Mouse (Mus musculus) ovary, postnatal 10 days (tissue): ENCODE data around the gene Smarcc2.
"Not testable (repeated sequence)": the region's sequence is repeated elsewhere in the genome, so short reads cannot be mapped to it uniquely, and the experiment has no call there.

Source experiments
- DNase-seq: peaks from one replicate; pipeline ENCODE4 v3.0.0; 2022; ENCODE audit warnings: low spot score

Smarcc2 gene

DNA sequence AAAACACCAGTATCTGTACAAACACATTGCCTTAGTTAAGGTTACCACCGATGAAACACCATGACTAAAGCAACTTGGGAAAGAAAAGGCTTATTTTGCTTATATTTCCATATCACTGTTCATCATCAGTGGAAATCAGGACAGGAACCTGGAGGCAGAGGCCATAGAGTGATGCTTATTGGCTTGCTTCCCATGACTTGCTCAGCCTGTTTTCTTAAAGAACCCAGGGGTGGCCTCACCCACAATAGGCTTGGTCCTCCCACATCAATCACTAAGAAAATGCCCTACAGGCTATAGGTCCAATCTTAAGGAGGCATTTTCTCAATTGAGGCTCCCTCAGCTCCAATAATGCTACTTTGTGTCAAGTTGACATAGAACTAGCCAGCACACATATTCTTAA is 16.3 kb upstream of the Smarcc2 start:
- no peak for DNase-seq

DNA sequence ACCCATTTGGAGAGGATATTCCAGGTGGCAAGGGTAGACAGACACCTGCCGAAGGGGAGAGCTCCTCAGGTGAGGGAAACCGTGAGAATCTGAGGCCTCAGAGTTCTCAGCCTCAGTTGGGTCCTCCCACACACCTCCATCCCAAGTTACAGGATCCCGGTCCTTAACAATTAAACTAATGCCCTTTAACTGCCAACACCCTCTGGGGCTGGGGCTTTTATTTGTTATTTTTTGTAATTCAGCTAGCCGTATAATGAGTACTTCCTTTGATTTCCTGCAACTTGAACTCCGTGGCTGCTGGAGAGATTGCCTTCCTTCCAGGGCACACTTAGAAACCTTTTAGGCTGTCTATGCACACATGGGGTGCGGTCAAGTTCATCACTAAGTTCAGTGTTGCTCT is 14.7 kb upstream of the Smarcc2 start:
- no peak for DNase-seq

DNA sequence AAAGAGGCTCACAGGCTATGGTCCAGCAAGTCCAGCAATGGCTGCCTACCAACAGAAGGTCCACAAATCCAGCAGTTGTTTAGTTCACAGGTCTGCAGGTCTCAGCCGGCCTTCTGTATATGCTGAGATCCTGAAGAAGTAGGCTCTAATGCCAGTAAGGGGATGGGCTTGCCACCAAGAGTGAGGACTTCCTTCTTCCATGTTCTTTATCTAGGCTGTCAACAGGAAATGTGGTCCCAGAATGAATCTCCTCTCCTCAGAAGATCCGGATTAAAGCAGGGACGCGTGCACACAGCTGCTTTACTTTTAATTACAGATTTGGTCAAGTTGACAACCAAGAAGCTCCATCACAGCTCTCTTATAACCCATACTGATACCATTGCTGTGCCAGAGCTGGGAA is 13.6 kb upstream of the Smarcc2 start:
- DNase-seq: no peak

DNA sequence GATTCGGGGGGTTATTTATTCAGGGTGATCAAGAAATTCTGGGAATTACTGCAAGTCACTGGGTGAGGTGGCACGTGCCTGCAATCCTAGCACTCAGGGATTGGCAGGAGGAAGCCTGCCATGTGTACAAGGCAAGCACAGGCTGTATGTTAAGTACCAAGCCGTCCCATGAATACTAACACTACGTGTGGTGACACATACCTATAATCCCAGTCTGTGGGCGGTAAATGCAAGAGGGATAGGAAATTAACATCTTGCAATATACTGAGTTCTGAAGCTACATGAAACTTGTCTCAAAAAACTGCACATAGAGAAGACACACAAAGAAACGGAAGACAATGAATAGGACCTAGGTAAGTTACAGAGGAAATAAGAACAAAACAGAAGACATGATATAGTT is 8.0 kb upstream of the Smarcc2 start:
- DNase-seq: no peak

DNA sequence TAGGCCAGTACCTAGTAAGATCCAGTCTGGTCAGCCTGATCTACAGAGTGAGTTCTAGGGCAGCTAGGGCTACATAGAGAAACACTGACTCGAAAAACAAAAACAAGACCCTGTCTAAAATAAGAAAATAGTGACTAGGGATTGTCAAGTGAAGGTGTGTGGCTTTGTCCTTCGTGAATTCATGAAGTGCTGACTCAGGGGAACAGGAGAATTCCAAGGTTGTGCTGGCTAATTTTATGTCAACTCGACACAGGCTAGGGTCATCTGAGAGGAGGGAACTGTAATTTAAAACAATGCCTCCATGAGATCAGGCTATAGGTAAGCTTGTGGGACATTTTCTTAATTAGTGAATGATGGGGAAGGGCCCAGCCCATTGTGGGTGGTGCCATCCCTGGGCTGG is 4.6 kb upstream of the Smarcc2 start:
- no peak for DNase-seq

DNA sequence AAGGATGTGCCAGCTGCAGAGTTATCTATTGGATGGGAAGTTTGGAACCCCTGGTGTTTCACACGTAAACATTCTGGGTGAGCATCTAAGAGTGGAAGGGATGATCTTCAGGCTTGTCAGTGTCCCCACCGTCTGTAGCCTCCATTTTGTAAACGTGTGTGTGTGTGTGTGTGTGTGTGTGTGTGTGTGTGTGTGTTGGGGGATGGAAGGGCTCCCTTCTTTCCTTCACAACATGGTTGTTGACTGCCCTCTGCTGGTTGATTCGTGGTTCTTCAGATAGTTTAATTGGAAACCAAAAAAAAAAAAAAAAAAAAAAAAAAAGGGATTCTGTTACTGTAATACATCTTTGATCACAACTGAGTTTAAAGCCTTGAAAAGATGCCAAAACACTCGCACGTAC is 3.8 kb upstream of the Smarcc2 start:
- peak; percentile 21 for DNase-seq

DNA sequence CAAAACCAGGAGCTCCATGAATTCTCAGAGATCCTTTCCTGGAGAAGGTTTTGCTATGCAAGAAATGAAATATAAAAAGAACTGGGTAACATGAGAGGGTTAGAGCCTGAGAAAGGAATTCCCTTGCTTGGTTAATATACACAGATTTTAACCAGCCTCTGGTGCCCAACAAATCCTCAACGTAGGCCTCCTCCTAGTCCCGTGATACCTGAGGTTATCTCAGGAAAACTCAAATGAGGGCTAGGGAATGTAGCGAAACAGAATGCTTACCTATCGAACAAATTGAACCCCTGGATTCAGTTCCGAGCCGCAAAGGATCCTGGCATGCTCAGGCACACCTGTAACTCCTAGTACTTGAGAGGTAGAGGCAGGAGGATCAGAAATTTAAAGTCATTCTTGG is 1.4 kb upstream of the Smarcc2 start:
- no peak for DNase-seq

DNA sequence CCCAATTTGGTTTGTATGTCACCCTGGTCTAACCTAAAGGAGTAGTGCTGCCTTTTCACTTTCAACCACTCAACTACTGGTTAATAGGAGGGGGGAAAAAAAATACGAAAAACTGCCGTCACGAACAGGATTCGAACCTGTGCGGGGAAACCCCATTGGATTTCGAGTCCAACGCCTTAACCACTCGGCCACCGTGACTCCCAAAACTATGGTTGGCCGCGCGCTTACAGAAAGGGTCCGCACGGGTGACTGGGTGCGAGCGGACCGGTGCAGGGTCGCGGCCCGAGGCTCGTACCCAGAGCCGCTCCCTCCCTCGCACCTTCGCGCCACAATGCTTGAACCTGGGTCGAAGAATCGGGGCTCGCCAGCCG is 715 bp upstream of the Smarcc2 start:
- DNase-seq: peak; percentile 99

DNA sequence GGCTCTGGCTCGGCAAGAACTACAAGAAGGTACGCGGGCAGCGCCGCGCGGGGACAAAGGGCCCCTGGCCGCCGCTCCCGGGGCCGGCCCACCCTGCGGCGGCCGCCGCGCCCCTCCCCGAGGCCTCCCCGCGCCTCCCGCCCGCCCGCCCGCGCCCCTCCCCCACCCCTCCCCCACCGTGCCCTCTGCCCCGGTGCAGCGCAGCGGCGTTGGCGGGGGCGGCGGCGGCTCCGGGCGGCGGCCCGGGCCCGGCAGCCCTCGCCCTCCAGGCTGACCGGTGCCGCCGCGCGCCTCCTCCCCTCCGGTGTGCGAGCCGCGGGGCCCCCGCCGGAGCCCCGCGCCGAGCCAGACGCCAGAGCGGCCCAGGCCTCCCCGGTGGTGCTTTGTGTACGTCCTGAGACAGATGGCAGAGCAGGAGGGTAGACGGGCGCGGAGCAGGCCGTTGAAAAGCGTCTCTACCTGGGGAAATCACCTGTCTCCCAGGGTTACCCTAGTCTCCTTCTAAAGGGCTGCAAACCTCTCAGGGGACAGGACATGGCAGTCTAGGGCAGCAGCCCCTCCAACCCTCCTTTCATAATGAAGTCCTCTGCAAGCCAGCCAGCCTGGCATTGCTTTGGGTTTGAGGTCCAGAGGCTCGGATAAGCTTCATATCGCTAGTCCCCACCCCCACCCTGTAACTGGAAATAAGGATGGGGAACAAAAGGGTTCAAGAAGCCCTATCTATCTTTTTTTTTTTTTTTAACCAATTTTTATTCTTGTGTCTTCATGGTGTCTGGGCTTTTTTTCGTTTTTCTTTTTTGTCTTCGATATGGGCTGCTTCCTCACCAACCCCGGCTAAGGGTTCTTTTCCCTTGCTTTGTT is 591 bp downstream of the Smarcc2 start:
- peak; percentile 19 for DNase-seq

DNA sequence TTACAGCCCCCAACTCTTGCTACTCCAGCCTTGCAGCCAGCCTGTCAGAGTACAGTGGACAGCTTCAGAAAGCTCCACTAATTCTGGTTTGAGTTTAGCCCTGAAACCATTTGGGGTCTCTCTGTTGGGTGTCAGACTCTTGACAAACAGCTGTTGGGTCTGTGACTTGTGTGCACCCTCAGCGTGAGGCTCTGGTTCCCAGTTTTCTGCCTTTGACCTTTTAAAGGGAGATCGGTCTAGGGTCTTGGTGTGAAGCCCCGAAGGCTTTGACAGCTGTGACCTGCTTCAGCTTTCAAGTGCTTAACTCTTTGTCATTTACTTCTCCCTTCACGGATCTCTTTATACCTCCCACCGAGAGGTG is 1.2 kb downstream of the Smarcc2 start:
- no peak for DNase-seq

DNA sequence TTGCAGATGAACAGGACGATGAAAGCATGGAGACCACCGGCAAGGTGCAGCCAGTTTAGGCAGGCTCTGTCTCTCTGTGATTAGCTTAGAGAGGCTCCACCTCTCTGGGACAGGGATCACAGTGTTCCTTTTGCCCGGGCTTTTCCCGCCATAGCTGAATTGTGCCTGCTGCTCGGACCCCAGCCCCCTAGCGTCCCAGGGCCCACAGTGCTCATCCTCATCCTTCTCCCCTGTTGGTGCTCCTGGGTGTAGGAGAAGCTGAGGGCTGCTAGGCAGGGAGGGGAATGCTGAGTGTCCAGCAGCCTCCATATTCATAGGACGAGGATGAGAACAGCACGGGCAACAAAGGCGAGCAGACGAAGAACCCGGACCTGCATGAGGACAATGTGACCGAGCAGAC is 15.3 kb downstream of the Smarcc2 start:
- no peak for DNase-seq

DNA sequence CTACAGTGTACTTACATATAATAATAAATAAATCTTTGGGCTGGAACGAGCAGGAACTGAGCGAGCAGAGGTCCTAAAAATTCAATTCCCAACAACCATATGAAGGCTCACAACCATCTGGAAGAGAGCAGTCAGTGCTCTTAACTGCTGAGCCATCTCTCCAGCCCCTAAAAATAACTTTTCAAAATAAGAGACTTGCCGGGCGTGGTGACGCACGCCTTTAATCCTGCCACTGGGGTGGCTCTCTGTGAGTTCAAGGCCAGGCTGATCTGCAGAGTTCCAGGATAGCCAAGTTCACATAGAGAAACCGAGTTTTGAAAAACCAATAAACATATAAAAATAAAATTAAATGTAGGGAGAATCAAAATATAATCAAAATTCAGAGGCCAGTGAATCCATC is 27.3 kb downstream of the Smarcc2 start:
- DNase-seq: no peak

DNA sequence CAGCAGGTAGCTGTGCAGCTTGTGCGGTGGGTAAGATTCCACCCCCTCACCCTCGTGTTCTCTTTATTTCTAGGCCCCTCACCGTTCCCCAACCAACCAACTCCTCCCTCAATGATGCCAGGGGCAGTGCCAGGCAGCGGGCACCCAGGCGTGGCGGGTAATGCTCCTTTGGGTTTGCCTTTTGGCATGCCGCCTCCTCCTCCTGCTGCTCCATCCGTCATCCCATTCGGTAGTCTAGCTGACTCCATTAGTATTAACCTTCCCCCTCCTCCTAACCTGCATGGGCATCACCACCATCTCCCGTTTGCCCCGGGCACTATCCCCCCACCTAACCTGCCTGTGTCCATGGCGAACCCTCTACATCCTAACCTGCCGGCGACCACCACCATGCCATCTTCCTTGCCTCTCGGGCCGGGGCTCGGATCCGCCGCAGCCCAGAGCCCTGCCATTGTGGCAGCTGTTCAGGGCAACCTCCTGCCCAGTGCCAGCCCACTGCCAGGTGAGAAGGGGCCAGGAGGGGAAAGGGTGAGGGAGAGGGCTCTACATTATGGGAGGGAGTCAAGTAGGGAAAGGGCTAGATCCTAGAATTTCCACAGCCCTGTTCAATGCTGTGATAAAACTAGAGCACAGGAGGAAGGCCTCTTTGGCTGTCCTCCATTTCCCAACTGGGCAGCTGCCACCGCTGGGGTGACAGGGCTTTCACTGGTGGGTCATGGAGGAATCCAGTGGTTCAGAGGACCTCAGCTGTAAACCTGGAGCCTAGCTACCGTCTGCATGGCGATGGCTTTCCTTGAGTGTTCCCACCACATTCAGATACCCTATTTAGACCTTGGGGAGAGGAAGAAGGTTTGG is 29.0 kb downstream of the Smarcc2 start:
- DNase-seq: no peak

DNA sequence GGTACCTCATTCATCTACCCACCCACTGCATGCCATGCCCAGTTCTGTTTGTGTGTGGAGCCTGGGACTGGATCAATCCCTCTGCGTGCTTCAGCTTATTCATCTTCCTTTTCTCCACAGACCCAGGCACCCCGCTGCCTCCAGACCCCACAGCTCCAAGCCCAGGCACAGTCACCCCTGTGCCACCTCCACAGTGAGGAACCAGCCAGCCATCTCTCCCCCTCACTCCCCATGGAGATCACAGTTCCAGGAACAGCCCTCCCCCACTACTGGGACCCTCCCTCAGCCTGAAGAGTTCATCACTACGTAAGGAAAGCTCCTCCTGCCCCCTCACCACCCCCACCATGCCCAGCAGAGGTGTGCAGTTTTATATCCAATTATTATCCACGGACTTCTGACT is 29.7 kb downstream of the Smarcc2 start:
- DNase-seq: no peak

DNA sequence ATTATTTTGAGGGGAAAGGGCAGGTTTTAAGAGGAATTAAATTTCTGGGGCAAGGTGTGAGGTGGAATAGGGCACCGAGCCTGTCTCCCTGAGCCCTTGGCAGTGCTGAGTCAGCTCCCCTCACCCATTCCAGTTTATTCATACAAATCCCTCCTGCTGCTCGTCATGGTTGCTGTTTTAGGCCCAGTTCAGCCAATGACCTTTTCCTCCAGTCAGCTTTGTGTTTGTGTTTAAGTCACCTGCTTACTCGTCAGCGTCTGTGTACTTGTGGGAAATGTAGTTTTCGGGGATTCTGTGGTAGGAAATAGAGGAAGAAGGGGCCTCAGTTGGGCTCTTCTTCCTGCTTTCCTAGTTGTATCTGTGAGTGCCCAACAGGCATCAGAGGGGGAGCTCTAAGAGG is 30.3 kb downstream of the Smarcc2 start:
- DNase-seq: no peak

DNA sequence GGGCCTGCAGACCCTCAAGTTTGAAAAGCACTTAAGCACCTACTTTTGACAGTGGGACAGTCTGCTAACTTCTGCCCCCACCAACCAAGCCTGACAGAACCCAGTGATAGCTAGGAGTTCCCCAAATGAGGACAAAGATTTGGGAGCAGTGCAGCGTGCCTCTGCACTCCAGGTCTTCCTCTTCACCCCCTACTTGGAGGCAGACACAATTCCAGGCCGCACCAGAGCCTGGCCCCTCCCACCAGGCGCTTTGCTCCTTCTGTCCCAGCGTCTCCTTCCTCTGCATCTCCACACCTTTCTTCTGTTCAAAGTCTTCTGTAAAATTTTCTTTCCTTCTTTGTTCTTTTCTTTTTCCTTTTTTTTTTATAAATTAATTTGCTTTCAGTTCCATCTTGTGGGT is 30.7 kb downstream of the Smarcc2 start:
- no peak for DNase-seq

DNA sequence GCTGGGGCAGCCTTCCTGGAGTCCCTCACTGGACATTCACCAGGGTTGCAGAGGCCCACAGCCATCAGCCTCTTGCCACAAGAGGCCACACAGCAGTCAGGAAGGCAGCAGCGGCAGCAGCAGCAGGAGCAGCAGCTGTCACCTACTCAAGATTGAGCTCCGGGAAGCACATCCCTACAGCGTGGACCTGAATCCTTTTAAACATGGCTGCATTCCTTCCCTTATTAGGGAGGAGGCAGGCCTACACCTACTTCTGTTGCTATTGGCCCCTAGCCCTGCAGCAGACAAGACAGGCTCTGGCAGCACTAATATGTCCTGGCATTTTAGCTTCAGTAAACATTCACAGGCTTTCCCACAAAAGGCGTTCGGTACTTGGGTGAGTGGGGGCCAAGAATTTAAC is 31.2 kb downstream of the Smarcc2 start:
- DNase-seq: no peak

DNA sequence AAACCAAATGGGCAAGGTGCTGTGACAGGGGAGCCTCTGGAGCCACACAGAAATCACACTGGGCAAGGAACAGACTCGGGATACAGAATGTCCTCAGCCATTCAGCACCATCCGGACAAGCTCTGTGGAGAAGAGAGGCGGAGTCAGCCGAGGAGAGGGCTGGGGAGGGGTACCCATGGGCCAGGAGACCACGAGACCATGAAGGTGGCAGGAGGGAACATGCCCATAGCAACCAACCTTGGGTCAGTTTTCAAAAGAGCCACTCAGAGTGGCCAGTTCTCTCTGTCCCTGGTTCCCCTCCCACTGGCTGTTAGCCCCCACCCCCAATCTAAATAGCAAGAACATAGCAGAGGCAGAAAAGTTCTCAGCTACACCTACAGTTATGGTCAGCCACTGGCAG is 31.9 kb downstream of the Smarcc2 start:
- DNase-seq: no peak

DNA sequence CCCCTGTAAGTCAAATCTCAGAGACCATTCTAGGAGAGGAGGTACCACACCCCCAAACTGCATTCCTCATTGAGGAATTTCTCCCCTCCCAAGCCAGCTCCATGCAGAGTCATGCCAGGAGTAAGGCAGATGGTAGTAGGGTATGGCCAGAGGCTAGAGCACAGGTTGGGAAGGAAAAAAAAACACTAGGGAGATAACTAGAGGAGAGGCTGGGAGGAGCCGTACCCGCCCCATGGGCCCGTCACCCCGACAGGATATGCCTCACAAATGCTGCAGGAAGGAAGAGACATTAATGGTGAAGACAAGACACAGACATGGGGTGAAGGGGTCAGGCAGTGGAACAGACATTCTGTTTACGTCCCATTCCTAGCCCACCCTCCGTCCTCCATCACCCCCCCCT is 32.4 kb downstream of the Smarcc2 start:
- DNase-seq: no peak

DNA sequence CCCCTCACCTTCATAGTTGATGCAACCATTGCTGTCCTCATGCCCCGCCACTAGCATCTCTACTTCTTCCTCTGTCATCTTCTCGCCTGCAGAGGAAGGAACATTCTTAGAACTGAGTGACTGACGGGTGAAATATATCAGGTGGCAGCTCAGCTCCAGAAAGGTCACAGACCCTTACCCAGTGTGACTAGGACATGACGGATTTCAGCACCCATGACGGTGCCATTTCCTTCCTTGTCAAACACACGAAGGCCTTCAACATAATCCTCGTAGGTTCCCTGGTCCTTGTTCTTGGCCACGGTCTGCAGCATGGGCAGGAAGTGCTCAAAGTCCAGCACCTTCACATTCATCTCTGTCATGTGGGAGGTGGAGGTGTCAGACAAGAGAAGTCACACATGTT is 33.0 kb downstream of the Smarcc2 start:
- DNase-seq: not testable (repeated sequence)

DNA sequence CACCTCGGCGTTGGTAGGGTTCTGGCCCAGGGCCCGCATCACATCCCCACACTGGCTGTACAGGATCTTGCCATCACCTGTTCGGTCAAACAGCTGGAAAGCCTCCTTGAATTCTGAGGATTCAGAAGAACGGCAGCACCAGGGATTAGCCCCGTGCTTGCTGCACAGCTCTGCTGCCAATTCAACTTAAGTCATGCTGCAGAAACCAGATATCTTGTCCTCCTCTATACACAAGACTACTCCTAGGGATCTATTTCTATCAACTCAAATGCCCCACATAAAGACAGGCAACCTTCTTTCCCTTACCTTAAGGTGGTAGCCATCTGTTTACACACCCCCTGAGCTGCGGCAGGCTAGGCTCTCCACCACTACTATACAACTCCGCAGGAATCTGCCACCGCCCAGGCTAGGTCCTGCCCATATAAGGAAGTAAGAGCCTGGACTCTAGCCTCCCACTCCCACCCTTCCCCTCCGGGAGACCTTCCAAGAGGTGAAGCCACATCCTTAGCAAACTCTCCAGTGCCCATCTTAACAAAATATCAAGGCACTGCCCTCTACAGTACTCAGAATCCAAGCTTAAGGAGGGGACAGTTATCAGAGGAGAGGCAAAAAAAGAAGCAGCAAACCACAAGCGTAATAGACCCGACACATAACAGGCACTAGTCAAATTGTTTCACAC is 33.7 kb downstream of the Smarcc2 start:
- DNase-seq: no peak

DNA sequence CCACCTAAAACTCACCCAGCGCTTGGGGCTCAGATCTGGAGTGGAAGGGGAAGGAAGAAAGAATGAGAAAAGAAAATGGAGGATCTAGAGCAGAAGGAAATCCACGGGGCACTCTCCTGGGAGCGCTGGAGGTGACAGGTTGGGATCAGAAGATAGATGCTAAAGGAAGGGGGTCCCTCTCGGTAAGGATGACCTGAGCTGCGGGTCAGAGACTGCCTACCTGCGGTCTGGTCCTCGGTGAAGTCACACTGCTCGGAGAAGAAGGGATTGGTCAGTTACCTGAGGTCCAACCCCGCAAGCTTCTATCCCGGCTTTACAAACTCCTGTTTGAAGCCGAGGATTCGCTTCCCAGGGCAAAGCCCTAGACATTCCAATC is 34.3 kb downstream of the Smarcc2 start:
- no peak for DNase-seq
